Mouse (Mus musculus): ENCODE measurements around the gene Sema3b.
"Not testable (repeated sequence)": the region's sequence is repeated elsewhere in the genome, so short reads cannot be mapped to it uniquely, and the experiment has no call there.

The Sema3b gene

DNA sequence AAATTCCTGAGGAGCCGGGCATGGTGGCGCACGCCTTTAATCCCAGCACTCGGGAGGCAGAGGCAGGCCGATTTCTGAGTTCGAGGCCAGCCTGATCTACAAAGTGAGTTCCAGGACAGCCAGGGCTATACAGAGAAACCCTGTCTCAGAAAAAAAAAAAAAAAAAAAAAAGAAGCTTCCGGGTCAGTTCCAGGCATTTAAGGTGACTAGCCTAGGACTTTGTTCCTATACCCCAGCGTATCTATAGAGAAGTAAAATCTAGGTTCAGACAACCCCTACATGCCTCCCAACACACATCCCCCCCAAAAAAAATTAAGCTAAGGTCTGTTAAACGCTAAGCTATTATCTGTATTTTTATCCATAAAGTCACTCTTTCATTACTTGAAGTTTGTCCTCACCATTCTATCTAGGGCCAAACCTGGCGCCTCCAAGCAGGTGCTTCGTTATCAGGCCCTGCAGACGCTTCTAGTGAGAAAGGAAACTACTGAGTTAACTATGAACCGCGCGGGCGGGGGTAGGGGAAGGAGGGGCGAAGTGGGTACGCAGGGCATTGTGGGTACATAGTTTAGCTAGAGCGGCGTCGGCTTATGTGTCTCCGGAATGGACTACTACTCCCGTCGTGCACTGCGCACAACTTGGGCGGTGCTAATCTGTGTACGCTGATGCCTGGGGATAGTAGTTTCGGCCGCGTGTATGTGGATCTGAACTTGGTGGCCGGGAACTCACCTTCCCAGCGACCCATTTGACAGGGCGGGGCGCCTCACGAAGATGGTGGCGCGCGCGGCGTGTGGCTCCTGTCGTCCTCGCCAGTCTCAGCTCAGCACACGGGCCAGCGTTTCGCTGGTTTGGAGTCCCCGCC is 21.8 kb downstream of the Sema3b start, which contains the start of gene Ifrd2:
Gene Ifrd2, plus strand, starts transcription at position 669 of the 859 bp plus-strand sequence.
- peak; percentile 96 to 98 for DNase-seq

DNA sequence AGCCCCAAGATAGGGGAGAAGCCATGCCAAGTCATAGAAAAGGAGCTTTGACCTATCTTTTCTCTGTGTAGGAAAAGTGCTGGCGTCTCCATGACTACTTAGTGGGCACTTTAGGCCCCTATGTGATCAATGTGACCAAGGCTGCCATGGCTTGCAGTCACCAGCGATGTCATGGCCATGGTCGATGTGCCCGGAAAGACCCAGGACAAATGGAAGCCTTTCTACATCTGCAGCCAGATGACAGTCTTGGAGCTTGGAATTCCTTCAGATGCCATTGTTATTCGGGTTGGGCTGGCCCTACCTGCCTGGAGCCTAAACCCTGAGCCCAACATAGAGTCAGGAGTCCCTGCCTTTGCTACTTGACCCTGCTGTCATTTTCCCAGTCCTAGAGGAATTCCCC is 22.5 kb downstream of the Sema3b start:
- DNase-seq = no peak

DNA sequence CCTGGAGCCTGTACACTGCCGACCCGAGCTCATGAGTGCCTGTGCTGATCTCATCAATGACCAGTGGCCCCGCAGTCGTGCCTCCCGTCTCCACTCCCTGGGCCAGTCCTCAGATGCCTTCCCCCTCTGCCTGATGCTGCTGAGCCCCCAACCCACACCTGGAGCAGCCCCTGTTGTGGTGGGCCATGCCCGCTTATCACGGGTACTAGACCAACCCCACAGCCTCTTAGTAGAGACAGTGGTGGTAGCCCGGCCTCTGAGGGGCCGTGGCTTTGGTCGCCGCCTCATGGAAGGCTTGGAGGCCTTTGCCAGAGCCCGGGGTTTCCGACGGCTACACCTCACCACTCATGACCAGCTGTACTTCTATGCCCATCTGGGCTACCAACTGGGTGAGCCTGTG is 25.9 kb downstream of the Sema3b start:
- no peak for DNase-seq

DNA sequence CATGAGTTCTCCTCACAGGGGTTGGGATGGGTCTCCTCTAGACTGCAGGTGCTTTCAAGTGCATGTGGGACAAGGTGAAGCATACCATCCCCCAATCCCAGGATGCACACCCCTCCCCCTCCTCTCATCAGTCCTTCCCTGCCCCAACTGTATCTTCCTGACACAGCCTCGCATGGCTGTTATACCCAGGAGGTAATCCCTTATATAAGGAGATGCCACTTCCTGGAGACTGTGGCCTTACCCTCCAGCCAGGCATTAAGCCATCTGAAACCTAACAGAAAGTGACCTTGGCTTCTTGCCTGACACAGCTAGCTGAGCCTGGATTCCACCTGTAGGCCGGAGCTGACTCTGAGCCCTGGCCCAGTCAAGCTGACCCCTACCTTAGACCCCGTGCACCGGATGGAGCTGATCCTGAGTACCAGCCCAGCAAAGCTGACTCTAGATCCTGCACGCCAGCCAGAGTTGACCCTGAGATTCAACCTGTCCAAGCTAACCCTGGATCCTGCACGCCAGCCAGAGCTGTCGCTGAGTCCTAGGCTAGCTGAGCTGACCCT is 26.4 kb downstream of the Sema3b start:
- DNase-seq = no peak

DNA sequence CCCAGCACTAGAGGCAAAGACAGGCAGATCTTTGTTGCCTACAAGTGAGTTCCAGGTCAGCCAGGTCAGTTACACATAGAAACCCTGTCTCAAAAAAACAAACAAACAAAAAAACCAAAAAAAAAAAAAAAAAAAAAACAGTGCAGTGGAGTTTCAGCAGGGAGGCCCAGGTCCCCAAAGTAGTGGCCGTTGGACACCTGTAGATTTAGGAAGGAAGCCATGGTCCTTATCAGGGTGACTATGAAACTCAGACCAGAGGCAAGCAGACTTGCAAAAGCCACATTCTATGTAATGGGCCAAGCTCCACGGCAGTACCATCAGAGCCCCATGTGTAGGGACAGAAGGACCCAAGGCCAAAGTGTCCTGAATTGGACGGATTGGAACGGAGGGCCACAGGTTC is 27.4 kb downstream of the Sema3b start:
- no peak for DNase-seq

DNA sequence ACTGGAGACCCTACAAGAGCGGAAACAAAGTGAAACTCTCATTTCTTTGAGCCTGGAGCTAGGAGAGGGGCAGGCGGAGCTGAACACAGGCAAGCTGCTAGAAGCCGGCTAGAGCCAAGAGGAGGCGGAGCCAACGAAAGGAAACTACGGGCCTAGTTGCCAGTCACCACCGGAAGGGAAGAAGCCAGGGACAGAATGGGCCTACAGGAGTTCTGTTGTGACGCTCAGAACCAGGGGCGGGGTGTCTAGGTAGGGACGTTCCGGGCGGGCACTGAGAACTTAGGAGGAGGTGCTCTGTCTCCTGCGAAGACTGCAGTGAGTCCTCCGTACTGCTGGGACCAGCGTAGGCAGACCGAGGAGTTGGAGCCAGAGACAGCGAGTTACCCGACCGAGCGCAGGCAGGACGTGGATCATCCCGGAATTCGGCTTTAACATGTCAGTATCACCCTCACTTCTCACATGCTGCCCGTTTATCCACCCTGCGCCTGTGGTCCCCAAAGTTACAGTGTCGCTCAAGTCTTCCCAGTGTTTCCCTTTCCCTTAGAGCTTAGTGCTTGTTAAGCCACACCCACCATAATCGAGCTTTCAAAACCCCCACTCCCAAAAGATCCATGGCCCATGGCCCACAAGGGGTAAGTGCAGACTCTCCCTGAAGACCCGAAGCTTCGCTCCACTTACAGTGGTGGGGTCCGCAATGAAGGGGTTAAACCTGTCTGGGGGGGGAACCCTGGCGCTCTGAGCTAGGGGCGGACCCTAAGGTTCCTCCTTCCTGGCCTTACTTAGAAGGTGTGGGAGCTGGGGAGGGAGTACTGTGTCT is 28.3 kb downstream of the Sema3b start, which contains the start of gene Hyal3:
Gene Hyal3, plus strand, starts transcription at position 318 of the 817 bp plus-strand sequence.
- DNase-seq = peak; percentile 76 to 78

DNA sequence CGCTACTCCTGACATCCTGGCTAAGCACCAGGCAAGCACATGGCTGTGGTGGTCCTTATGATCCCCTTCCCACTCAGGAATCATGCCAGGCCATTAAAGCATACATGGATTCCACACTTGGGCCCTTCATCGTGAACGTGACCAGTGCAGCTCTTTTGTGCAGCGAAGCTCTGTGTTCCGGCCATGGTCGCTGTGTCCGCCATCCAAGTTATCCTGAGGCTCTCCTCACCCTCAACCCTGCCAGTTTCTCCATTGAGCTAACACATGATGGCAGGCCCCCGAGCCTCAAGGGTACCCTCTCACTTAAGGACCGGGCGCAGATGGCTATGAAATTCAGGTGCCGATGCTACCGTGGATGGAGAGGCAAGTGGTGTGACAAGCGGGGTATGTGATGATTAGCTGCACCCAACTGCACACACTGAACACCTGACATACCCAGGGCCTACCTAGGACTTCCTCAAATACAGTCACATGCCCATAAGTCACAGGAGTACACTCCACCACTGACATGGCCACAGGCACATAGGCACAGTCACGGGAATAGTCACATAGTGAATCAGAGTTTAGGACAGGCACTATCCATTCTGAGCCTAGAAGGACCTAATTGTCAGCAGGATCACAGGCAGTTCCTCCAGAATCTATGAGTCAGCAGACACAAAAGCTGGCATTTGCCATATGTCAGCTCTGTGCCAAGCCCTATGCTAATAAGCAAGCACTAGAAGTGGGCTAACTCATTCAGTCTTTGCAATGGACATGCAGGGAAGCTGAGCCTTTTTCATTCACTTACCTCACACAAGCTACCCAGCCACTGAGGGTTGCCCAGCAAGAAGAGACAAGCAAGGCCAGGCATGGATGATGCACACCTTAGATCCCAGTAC is 29.8 kb downstream of the Sema3b start:
- DNase-seq = peak; percentile 42 to 51

DNA sequence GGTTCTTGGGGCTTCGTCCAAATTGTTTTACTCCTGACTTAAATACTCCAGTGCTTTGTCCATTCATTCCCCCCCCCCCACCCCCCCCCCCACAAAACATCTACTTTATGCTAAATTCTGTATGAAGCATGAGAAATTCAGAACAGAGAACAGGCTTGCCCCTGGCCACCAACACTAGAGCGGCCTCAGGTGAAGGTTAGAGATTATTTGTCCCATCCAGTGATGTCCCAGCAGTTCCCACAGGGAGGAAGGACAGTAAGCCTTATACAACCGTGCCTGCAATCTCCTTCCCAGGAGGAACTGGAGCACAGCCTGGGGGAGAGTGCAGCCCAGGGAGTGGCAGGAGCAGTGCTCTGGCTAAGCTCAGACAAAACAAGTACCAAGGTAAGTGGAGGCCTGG is 30.4 kb downstream of the Sema3b start, which contains the start of gene Naa80:
Gene Naa80, plus strand, starts transcription at position 301 of the 400 bp plus-strand sequence.
- DNase-seq = no peak

DNA sequence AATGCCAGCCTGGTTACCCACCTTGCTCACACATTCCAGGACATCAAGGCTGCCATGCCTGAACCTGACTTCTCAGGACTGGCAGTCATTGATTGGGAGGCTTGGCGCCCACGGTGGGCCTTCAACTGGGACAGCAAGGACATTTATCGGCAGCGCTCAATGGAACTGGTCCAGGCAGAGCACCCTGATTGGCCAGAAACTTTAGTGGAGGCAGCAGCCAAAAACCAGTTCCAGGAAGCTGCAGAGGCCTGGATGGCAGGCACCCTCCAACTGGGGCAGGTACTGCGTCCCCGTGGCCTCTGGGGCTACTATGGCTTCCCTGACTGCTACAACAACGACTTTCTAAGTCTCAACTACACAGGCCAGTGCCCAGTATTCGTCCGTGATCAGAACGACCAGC is 31.2 kb downstream of the Sema3b start:
- DNase-seq = no peak

DNA sequence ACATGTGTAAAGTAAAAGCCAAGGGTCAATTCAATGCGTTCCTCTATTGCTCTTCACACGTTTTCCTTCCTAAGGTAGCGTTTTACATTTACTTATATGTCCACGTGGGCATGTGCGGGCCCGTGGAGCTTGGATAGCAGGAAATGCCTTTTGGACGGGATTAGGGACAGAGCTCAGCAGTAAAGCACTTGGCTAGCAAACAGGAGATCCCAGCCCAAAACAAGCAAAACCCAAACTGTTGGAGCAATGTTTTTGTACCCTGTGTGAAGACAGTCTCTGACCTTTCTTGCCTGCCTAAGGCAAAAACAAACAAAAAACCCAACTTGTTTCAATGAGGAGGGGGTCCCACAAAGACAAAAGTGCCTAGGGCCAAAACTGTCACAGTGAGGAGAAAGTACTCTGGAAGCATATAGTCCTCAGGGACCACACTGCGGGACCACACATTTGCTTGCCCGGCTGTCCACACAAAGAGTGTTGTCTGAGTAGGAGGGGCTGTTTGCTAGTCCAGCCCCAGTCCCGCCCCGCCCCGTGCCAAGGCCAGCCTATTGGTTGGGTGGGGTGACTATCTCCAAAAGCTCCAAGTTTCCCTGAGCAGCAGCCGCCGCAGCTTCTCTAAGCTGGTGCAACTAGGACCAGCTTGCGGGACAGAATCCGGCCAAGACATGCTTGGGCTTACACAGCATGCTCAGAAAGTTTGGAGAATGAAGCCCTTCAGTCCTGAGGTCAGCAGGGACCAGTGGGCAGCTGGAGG is 32.5 kb downstream of the Sema3b start, which contains the start of gene Hyal1:
Gene Hyal1, plus strand, starts transcription at position 571 of the 751 bp plus-strand sequence.
- DNase-seq = no peak

DNA sequence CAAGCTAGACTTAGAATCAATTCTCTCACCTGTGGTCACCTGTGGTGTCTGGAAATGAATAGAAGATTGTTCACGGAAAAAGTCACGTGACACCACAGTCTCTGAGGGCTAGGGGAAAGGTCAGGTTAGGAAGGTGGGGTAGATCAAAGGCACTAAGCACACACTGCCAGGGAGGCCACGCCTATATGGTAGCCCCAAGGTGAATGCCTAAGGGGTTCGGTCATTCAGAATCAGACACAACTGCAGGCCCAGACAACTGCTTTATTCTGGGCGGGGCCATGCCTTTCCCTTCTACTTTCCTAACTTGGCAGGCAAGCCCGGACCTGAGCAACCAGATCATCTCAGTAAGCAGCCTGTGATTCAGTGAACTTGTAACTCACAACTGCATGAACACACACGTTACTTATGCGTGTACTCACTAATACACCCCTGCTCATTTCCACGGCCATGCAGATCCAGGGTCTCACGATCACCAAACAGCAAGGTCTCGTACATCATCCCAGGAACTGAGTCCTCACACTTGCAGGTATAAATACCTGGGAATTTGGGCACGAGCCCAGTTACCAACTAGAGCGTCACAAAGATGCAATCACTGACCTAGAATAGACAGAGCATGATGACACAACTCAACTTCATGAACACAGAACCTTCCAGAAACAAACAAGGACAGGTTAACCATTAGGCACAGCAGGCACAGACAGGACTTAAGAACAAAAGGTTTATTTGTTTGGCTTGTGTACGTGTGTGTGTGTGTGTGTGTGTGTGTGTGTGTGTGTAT is 33.3 kb downstream of the Sema3b start:
- no peak for DNase-seq

DNA sequence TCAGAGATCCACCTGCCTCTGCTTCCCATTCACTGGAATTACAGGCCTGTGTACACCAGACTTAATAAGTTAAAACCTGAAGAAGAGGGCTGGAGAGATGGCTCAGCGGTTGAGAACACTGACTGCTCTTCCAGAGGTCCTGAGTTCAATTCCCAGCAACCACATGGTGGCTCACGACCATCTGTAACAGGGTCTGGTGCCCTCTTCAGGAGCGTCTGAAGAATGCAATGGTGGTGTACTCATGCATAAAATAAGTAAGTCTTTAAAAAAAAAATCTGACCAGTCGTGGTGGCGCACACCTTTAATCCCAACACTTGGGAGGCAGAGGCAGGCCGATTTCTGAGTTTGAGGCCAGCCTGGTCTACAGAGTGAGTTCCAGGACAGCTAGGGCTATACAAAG is 35.3 kb downstream of the Sema3b start:
- DNase-seq = not testable (repeated sequence)

DNA sequence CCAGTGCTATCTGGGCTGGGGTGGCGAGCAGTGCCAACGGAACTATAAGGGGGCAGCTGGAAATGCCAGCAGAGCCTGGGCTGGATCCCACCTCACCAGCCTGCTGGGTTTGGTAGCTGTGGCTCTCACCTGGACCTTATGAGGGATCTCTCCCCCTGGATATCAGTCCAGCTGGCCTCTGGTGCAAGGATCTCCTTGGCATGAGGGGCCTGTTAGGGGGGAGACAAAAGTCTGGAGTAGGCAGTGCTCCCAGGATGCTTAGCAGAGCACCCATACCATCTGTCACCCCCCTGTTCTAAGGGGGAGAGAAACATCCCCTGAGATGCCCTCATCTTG is 36.7 kb downstream of the Sema3b start:
- no peak for DNase-seq

DNA sequence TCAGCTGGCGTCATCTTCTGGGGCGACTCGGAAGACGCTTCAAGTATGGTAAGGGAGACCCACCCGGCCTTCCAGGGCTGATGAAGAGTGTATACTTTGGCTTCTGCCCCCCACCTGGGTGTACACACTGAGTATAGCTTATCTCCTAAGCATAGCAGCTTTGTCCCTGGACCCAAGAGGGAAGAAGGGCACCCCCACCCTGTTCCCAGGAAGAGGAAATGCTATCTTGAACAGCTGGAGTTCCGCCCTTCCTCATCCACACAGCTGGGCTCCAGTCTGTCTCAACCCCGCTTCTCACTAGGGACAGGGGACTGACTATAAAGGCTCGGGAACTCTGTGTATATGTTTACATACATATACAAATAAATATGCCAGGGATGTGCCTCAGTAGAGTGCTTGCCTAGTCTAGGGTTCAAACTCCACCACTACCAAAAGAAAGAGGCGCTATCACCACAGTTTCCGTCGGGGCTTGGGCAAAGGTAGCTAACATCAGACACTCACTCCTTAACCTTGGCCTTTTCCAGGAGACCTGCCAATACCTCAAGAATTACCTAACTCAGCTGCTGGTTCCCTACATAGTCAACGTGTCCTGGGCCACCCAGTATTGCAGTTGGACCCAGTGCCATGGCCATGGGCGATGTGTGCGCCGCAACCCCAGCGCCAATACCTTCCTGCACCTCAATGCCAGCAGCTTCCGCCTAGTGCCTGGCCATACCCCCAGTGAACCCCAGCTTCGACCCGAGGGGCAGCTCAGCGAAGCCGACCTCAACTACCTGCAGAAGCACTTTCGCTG is 37.3 kb downstream of the Sema3b start:
- DNase-seq = no peak

DNA sequence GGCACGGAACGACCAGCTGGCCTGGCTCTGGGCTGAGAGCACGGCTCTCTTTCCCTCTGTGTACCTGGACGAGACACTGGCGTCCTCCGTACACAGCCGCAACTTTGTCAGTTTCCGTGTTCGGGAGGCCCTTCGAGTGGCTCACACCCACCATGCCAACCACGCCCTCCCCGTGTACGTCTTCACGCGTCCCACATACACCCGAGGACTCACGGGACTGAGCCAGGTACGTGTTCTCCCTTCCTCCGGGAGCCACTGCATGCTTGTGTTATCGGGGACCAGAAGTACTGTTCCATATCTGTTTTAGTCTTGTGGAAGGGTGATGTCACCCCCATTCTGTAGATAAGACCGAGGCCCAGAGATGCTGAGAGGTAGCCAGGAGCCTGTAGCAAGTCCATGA is 38.2 kb downstream of the Sema3b start:
- no peak for DNase-seq

DNA sequence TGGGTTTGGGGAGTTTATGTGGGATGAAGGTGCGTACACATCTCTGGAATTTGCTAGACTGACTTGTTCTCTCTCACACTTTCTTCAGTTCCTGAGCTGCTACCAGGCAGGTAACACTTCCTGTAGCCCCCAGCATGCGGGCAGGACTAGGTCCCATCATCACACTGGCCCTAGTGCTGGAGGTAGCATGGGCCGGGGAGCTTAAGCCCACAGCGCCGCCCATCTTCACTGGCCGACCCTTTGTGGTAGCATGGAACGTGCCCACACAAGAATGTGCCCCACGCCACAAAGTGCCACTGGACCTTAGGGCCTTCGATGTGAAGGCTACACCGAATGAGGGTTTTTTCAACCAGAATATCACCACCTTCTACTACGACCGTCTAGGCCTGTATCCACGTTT is 39.0 kb downstream of the Sema3b start:
- DNase-seq = no peak

DNA sequence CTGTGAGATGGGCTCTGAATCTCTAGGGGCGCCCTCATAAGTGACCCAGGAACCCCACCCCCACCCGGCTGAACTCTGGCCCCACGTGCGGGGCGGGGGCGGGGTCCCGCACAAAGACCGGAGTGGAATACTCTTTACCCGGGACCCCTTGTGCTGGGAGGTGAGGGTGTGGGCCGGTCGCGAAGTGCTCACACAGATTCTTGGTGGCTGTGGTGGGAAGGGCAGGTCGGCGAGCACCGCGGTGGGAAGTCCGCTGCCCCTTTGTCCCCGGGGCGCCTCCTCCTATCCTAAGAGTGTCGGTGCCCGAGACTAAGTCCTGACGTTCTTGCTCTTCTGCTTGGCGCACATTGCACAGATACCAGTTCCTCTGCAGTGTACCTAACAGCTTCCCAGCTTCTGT is 39.8 kb downstream of the Sema3b start:
- no peak for DNase-seq

DNA sequence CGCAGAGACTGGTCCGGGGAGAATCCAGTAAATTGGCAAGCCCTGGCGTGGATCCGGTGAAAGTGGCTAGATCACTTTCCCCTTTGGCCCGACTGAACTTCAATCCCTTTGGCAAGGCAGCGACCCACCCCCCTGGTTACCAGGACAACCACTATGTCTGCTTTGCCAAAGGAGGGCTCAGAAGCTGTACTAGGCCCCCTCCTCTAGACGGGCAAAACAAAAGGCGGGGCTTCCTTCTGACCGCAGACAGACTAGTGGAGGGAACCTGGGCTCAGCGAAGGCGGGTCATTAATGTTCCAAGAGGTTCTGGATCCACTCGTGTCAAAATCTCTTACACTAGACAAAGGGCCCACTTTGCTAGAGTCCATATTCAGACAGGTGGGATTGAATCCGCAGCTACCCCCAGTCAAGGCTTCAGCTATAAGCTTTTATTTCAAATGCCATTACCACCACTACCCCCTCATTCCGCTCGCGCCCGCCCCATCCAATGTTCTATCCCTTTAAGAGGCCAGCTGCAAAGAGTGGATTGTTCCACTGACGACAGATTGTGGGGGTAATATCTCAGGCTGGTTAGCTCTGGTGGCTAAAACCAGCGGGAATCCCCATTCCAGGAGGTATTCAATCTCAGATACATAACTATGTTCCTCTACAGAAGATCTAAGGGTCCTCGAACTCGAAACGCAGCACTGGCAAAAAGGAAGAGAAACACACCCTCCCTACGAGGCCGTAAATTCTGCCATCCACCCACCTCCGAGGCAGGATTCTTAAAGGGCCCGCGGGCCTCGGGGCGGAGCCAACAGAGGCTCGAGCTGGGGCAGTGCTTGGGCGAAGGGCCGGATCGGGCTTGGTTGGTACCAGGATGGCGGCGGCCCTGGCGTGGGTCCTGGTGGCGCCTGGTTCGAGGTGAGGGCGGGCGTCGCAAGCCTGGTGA is 40.4 kb downstream of the Sema3b start:
- peak; percentile 85 for DNase-seq

All from B cell, adult 2 months (primary cell).